Mouse (Mus musculus): ENCODE data around the gene Cdc14a.

The Cdc14a gene

GRCm38 (mm10) chr3:116424160-116424972 is 534 bp upstream of the Cdc14a start:
- TF ChIP-seq GATA4 (IDR thresholded peaks at IDR 0.05; ENCODE audit: insufficient replicate concordance, low read length) = no peak

GRCm38 (mm10) chr3:116422795-116423352 is 958 bp downstream of the Cdc14a start:
- TF ChIP-seq GATA4 (IDR thresholded peaks at IDR 0.05; ENCODE audit: insufficient replicate concordance, low read length) = no peak

DNA sequence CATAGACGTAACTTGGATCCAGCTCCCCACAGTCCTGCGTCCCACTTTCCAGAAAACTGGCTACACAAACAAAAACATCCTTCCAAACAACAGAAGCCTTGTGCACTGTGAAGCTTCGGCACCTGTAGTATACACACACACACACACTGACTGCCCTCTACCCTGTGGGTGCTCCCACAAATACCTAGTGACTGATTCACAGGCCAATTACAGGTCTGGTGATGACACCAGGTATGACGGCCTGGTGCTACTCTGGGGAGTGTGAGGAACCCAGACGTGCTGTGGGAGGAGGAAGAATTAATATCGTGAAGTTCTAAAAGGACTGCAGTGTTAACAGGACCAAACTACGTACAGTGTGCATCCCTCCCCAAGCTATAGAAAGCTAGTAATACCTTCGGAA is 1.8 kb downstream of the Cdc14a start:
- no peak for TF ChIP-seq GATA4 (IDR thresholded peaks at IDR 0.05; ENCODE audit: insufficient replicate concordance, low read length)

DNA sequence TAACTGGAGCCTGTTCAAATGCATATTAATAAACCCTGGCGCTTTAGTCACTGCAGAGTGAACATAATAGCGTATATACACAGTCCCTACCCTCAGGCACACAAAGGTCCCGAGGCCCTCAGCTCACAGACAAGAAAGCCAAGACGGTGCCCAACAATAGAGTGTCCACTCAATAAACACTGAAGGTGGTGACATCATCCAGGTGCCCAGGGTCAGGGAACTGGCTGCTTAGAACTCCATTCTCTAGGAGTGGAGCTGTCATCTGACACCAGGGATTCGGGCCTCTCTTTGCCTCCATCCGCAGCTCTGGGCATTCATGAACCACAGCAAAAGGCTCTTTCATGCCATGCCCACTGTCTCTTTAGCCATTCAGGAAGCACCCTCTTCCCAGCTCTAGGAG is 2.7 kb downstream of the Cdc14a start:
- no peak for TF ChIP-seq GATA4 (IDR thresholded peaks at IDR 0.05; ENCODE audit: insufficient replicate concordance, low read length)

DNA sequence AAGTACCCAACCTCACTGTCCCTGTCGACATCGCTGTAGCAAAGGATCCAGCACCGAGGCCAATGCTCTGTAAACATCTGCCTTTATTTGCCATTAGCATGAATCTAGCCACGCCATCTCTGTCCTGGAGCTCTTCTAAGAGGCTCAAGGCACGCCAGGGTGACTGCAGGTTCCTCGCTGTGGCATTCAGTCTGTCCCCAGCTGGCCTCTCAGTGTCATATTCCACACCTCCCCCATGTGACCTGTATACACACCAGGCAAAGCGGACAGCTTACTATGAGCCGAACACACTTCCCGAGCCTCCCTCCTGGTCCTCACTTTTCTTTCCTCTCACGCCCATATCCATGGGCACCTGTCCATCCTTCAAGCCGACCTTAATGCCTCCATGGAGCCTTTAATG is 4.0 kb downstream of the Cdc14a start:
- no peak for TF ChIP-seq GATA4 (IDR thresholded peaks at IDR 0.05; ENCODE audit: insufficient replicate concordance, low read length)

DNA sequence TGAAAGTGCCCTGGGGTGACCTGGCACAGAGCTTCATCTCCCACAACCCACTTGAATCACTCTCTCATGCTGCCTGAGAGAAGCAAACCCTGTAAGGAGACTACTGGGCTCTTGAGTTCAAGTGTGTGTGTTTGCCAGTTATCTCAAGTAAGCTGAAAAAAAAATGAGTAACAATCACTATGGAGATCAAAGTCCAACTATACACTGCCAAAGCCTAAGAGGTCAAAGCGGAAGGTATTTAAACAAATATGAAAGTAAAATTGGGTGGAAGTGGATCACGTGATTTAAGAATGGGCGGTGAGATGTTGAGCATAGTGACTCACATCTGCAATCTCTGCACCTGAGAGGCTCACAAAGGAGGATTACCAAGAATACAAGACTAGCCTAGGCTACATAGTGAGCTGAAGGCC is 9.4 kb downstream of the Cdc14a start:
- TF ChIP-seq GATA4 (IDR thresholded peaks at IDR 0.05; ENCODE audit: insufficient replicate concordance, low read length) = no peak

DNA sequence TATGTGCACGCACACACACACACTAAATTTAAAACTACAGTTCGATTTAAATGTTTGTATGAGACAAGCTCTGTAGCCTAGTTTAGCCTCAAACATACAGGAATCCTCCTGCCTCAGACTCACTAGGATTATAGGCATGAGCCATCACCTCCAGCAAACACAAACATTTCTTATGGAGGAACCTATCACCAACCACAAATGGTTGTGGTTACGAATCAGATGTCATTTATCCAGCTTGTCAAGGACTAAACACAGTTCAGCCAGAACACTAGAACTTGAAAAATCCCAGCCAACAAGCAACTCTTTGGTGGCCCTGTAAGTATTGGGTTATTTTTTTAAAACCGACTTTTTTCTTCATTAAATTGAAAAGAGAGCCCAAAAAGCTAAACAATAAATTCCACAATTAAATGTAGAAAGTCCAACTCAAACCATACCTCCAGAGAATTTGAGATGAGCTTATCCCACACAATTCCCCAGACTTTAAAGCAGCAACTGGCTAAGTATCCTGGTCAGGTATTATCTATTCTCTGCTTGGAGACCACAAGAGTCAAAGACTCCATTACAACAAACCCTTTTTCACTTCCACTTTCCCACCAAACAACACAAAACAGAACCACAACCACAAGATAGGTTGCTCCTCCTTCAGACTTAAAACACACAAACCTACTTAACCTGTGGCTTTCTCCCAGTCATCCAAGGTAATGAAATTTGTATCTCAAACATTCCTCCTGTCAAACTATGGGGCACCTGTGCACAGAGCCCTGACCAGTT is 10.7 kb downstream of the Cdc14a start:
- no peak for TF ChIP-seq GATA4 (IDR thresholded peaks at IDR 0.05; ENCODE audit: insufficient replicate concordance, low read length)

- TF ChIP-seq GATA4 (IDR thresholded peaks at IDR 0.05; ENCODE audit: insufficient replicate concordance, low read length) = no peak
Measured at GRCm38 (mm10) chr3:116410051-116410450, 13.8 kb downstream of the Cdc14a start.

- TF ChIP-seq GATA4 (IDR thresholded peaks at IDR 0.05; ENCODE audit: insufficient replicate concordance, low read length) = no peak
Measured at GRCm38 (mm10) chr3:116409486-116409885, 14.3 kb downstream of the Cdc14a start.

GRCm38 (mm10) chr3:116408856-116409255 is 15.0 kb downstream of the Cdc14a start:
- no peak for TF ChIP-seq GATA4 (IDR thresholded peaks at IDR 0.05; ENCODE audit: insufficient replicate concordance, low read length)

DNA sequence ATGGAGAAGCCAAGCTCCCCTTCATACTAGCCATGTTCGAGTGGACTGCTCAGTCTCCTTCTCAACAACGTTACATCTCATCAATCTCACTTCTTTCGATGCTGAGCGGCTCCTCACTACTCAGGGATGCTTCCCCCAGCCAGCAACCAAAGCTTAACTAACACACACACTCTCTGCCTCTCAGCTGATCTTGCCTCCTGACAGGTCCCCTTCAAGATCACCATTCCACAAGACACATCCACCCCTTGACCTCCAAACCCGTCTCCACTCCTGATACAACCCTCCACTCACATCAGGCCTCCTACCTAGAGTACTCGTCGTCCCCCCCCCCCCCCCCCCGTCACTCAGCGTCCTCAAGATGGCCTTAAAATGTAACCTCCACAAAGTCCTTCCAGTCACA is 18.3 kb downstream of the Cdc14a start:
- no peak for TF ChIP-seq GATA4 (IDR thresholded peaks at IDR 0.05; ENCODE audit: insufficient replicate concordance, low read length)

DNA sequence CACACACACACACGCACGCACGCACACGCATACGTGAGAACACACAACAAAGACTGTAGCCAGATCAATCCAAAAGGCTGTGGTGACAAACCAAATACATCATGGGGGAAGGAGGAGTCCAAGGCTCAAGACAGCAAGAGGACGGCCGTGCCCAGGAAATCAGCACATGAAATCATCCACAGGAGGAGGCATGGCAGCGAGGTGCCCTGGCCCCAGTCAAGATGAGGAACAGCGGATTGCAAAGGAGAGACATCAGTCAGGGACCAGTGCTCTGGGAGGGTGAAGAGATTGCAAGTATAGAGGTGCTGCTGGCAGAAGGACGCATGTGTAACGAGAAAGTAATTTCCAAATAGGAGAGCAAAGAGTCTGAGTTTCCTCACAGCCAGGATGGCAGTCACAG is 22.4 kb downstream of the Cdc14a start:
- TF ChIP-seq GATA4 (IDR thresholded peaks at IDR 0.05; ENCODE audit: insufficient replicate concordance, low read length) = no peak

GRCm38 (mm10) chr3:116399349-116400090 is 24.3 kb downstream of the Cdc14a start:
- no peak for TF ChIP-seq GATA4 (IDR thresholded peaks at IDR 0.05; ENCODE audit: insufficient replicate concordance, low read length)

DNA sequence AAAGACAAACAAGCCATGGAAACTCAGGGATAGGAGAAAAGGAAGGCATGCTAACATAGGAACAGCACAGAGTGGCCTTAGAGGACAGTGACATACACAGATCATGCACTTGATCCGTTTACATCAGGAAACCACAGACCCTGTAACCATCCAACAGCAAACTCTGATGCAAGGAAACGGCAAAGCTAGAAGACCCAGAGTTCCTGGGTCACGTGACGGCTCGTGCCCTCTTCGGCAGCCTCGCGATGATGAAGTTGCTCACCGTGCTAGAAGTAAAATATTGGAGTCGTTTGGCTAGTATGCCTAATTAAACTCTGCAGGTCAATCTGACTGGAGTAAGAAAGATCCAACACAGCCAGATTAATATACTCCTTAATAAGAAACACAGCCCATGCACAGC is 25.3 kb downstream of the Cdc14a start:
- TF ChIP-seq GATA4 (IDR thresholded peaks at IDR 0.05; ENCODE audit: insufficient replicate concordance, low read length) = no peak

- no peak for TF ChIP-seq GATA4 (IDR thresholded peaks at IDR 0.05; ENCODE audit: insufficient replicate concordance, low read length)
Measured at GRCm38 (mm10) chr3:116397976-116398375, 25.9 kb downstream of the Cdc14a start.
